Mouse (Mus musculus) liver, postnatal 0 days (tissue): ENCODE results near the gene F8.

Experiments
- CTCF ChIP-seq: sonication (generic); IDR thresholded peaks from 2 replicates; pipeline ENCODE4 v1.5.1; 2016; ENCODE audit warnings: antibody characterized with exemption, low read depth
- EP300 ChIP-seq: IDR thresholded peaks from 2 replicates; pipeline ENCODE4 v1.6.1; 2016; ENCODE audit warnings: antibody characterized with exemption, low read depth, mild to moderate bottlenecking

GRCm38 (mm10) chrX:75136938-75137337 is 245.5 kb downstream of the F8 start:
- TF ChIP-seq EP300 (no peak), CTCF (no peak)
